Comparison of ENCODE assay signal across 9 mouse cellular contexts in the genomic region with DNA sequence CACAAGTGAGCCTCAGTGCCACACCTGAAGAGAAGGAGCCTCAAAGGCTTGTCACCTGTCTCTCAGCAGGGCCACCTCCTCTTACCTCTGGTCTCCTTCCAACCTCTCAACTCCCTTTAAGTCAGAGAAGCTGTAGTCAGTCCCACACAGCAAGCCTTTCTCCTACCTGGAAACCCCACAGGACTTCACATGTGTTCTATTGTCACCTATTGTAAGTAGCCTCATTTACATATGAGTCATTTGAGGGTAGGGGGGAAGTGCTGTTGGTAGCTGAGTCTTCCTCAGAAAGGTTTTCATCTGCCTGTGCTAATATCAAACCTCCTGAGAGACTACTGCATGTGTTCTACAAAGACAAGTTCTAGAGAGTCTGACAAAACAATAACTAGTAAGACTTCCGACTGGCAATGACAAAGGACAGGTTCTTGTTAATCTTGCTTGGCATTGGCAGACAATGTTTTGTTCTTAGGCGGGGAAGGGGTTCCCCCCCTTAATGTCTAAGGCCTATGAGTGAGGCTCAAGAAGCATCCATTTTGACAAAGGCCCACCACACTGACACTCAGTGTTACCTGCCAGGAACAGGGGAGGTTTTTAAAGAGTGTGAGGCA. TPM values are rescaled to one million over a fixed set of nuclear protein-coding genes. Genes with fewer than 3 reads are reported as not detected.
DNase-seq lines count a peak whose midpoint lies in the region; ATAC-seq and TF ChIP-seq lines count a peak whose summit lies in the region.
"Had no signal": no experiment of that assay in that cellular context is flagged by ENCODE, and none has a peak within 500 bp of the region (broad histone marks: within the 10 kb centered on the region; RNA-seq: fewer than 3 reads in every experiment).

No protein-coding gene starts in this region.

- TF ChIP-seq EP300 in liver, embryonic 14.5 days (IDR thresholded peaks at IDR 0.05; ENCODE audit: low read depth): no peak

- no peaks in the 10 kb centered on the region for H3K9me3 ChIP-seq in heart, embryonic 12.5 days (replicated peaks)
- H3K9me3 ChIP-seq in forebrain, embryonic 11.5 days (ENCODE audit: control insufficient read depth, low read length): no peaks in the 10 kb centered on the region
- H3K9me3 ChIP-seq in liver, embryonic 14.5 days (ENCODE audit: control insufficient read depth, low read length): no peaks in the 10 kb centered on the region

- intact Hi-C loops in heart, postnatal 14 days (cut with DNase I): no loop called here
- intact Hi-C loops in left cerebral cortex, postnatal 14 days (cut with DNase I): no loop called here

- peak overlapping the region; percentile 27; the same call in 1 of the 2 replicates for H3K4me3 ChIP-seq in heart, embryonic 12.5 days
- no peak overlapping the region for H3K4me3 ChIP-seq in forebrain, embryonic 11.5 days (ENCODE audit: low read depth, low read length)
- H3K4me3 ChIP-seq in liver, embryonic 14.5 days (ENCODE audit: insufficient read depth in 1 of 2, low read depth in 2 of 2, low read length in 2 of 2): peak overlapping the region; percentile 89 to 93

- no peak for TF ChIP-seq CTCF in liver, embryonic 14.5 days (IDR thresholded peaks at IDR 0.05; ENCODE audit: low read depth)

- peaks cover 30% of the 10 kb centered on the region for H3K4me1 ChIP-seq in heart, embryonic 12.5 days (replicated peaks)
- peaks cover 13% of the 10 kb centered on the region; the same call in 1 of the 2 replicates for H3K4me1 ChIP-seq in forebrain, embryonic 11.5 days (replicated peaks; ENCODE audit: control insufficient read depth, insufficient read depth, low read length)
- peaks cover 26 to 33% of the 10 kb centered on the region in 2 experiments for H3K4me1 ChIP-seq in liver, embryonic 14.5 days (replicated peaks; ENCODE audit: control insufficient read depth in 2 of 2, insufficient read depth in 2 of 2, low read length in 1 of 2)

- no peak for ATAC-seq in heart, embryonic 12.5 days (ENCODE audit: insufficient number of reproducible peaks, low FRiP score)
- no peak for ATAC-seq in forebrain, embryonic 11.5 days (replicated peaks; ENCODE audit: low FRiP score)
- ATAC-seq in liver, embryonic 14.5 days (ENCODE audit: insufficient read depth): no peak

- H3K27me3 ChIP-seq in heart, embryonic 12.5 days (replicated peaks): no peaks in the 10 kb centered on the region
- no peaks in the 10 kb centered on the region for H3K27me3 ChIP-seq in forebrain, embryonic 11.5 days (ENCODE audit: control insufficient read depth, insufficient read depth, low read length)
- H3K27me3 ChIP-seq in liver, embryonic 14.5 days (ENCODE audit: control insufficient read depth, insufficient read depth, low read length): no peaks in the 10 kb centered on the region

- no peak overlapping the region for H3K27ac ChIP-seq in heart, embryonic 12.5 days (ENCODE audit: poor library complexity, severe bottlenecking)
- no peak overlapping the region for H3K27ac ChIP-seq in forebrain, embryonic 11.5 days (ENCODE audit: low read depth, low read length)
- H3K27ac ChIP-seq in liver, embryonic 14.5 days: peak overlapping the region; percentile 46

- peak overlapping the region; percentile 46 for H3K4me2 ChIP-seq in heart, embryonic 12.5 days
- peak overlapping the region; percentile 9; the same call in 1 of the 2 replicates for H3K4me2 ChIP-seq in forebrain, embryonic 11.5 days (ENCODE audit: low read depth, low read length, severe bottlenecking)
- H3K4me2 ChIP-seq in liver, embryonic 14.5 days (ENCODE audit: low read depth): peak overlapping the region; percentile 100

- DNase-seq in heart, postnatal 14 days: no peak
- peak; percentile 5 to 9 for DNase-seq in B cell, adult 2 months
- no peak for DNase-seq in forebrain, embryonic 11.5 days (ENCODE audit: low spot score)
- no peak for DNase-seq in liver, embryonic 14.5 days (ENCODE audit: low read depth in 3 of 3, low spot score in 3 of 3)
- DNase-seq in cerebellum, adult 8-10 months: no peak
- DNase-seq in gastrocnemius, postnatal 10 days: no peak
- DNase-seq in left cerebral cortex, postnatal 14 days (ENCODE audit: low spot score in 2 of 2): no peak
- DNase-seq: cerebellum, postnatal 25 days had no signal

- 67% methylated on average over 2 of the region's 2 CpGs for WGBS in heart, embryonic 12.5 days
- 42% methylated on average over 2 of the region's 2 CpGs for WGBS in forebrain, embryonic 11.5 days
- WGBS in liver, embryonic 14.5 days (ENCODE audit: insufficient replicate concordance): 38% methylated on average over 2 of the region's 2 CpGs

- H3K9ac ChIP-seq in heart, embryonic 12.5 days: peak overlapping the region; percentile 43; the same call in 1 of the 2 replicates
- no peak overlapping the region; the same call in 1 of the 2 replicates for H3K9ac ChIP-seq in forebrain, embryonic 11.5 days (ENCODE audit: low read length)
- peak overlapping the region; percentile 95 for H3K9ac ChIP-seq in liver, embryonic 14.5 days (replicated peaks)

- peaks cover 3% of the 10 kb centered on the region; the same call in 1 of the 2 replicates for H3K36me3 ChIP-seq in heart, embryonic 12.5 days
- H3K36me3 ChIP-seq in forebrain, embryonic 11.5 days (ENCODE audit: control insufficient read depth, insufficient read depth, low read length): no peaks in the 10 kb centered on the region
- peaks cover 2% of the 10 kb centered on the region for H3K36me3 ChIP-seq in liver, embryonic 14.5 days (replicated peaks; ENCODE audit: control insufficient read depth, insufficient read depth, low read depth)

RNA-seq across cellular contexts. Expression of a gene that starts 2.4 kb away (rescaled TPM):
- 67.2 and 71.1 TPM in 2 replicates for polyA plus RNA-seq in heart, embryonic 12.5 days (2016; fragmentation: Nextera tagmentation; extraction: Ambion mirVana)
- total RNA-seq in heart, postnatal 14 days (2021): 100 to 1,000 TPM; 108 to 112 TPM
- 60.5 and 65.3 TPM in 2 replicates for polyA plus RNA-seq in forebrain, embryonic 11.5 days (2014; fragmentation: Nextera tagmentation; extraction: Ambion mirVana)
- 33.4 and 38.4 TPM in 2 replicates for polyA plus RNA-seq in liver, embryonic 14.5 days (2012; rRNA removed)
- 50.0 and 53.1 TPM in 2 replicates for polyA plus RNA-seq in liver, embryonic 14.5 days (2014; fragmentation: Nextera tagmentation; extraction: Ambion mirVana)
- total RNA-seq in gastrocnemius, postnatal 10 days (2021): 10 to 100 TPM; 81.5 to 82.3 TPM
- 100 to 1,000 TPM; 119 to 126 TPM for total RNA-seq in left cerebral cortex, postnatal 14 days (2021)

RNA-seq across cellular contexts. Expression of a gene that starts 26.6 kb away (rescaled TPM):
- 83.1 and 88.5 TPM in 2 replicates for polyA plus RNA-seq in heart, embryonic 12.5 days (2016; fragmentation: Nextera tagmentation; extraction: Ambion mirVana)
- total RNA-seq in heart, postnatal 14 days (2021): 10 to 100 TPM; 29.2 to 30.3 TPM
- 195 and 201 TPM in 2 replicates for polyA plus RNA-seq in forebrain, embryonic 11.5 days (2014; fragmentation: Nextera tagmentation; extraction: Ambion mirVana)
- 16.2 and 32.3 TPM in 2 replicates for polyA plus RNA-seq in liver, embryonic 14.5 days (2012; rRNA removed)
- 94.6 and 95.2 TPM in 2 replicates for polyA plus RNA-seq in liver, embryonic 14.5 days (2014; fragmentation: Nextera tagmentation; extraction: Ambion mirVana)
- total RNA-seq in gastrocnemius, postnatal 10 days (2021): 10 to 100 TPM; 25.9 to 28.3 TPM
- total RNA-seq in left cerebral cortex, postnatal 14 days (2021): 10 to 100 TPM; 52.5 to 53.9 TPM

RNA-seq across cellular contexts. Expression of a gene that starts 26.8 kb away (rescaled TPM):
- 13.8 and 14.4 TPM in 2 replicates for polyA plus RNA-seq in heart, embryonic 12.5 days (2016; fragmentation: Nextera tagmentation; extraction: Ambion mirVana)
- total RNA-seq in heart, postnatal 14 days (2021): 10 to 100 TPM; 23.0 to 23.9 TPM
- polyA plus RNA-seq in forebrain, embryonic 11.5 days (2014; fragmentation: Nextera tagmentation; extraction: Ambion mirVana): 16.3 and 18.7 TPM in 2 replicates
- polyA plus RNA-seq in liver, embryonic 14.5 days (2012; rRNA removed): 2.1 and 3.2 TPM in 2 replicates
- 4.0 and 5.3 TPM in 2 replicates for polyA plus RNA-seq in liver, embryonic 14.5 days (2014; fragmentation: Nextera tagmentation; extraction: Ambion mirVana)
- total RNA-seq in gastrocnemius, postnatal 10 days (2021): 10 to 100 TPM; 17.2 to 17.6 TPM
- total RNA-seq in left cerebral cortex, postnatal 14 days (2021): 10 to 100 TPM; 61.8 to 62.8 TPM

Comparison
In these comparisons a context has a peak if more than half of its experiments do, and no peak if none do; other contexts are left out.
1. H3K4me2 ChIP-seq: peak in every context shown above with its lines; median percentile 100 in liver, embryonic 14.5 days; 46 in heart, embryonic 12.5 days; 9 in forebrain, embryonic 11.5 days.
2. DNase-seq: peak in B cell, adult 2 months (2 of 2); none in heart, postnatal 14 days (0 of 2), forebrain, embryonic 11.5 days (single experiment), liver, embryonic 14.5 days (0 of 3), cerebellum, adult 8-10 months (single experiment), gastrocnemius, postnatal 10 days (single experiment) and left cerebral cortex, postnatal 14 days (0 of 2).